Mouse (Mus musculus) liver, embryonic 14.5 days (tissue): ENCODE results near the gene Klhl34. TPM values are rescaled to one million over a fixed set of nuclear protein-coding genes. Genes with fewer than 3 reads are reported as not detected.

Experiments
- ATAC-seq: fragments of 200-750 bp; cut with Nextera tagmentation; 2 replicates; pipeline ENCODE4 v1.8.0; 2017; ENCODE audit warnings: moderate number of reproducible peaks, mild to moderate bottlenecking, moderate library complexity; ENCODE audit not compliant: insufficient read depth
- DNase-seq, 3 experiments: peaks; one replicate each; pipeline ENCODE4 v3.0.0-alpha.2; 2012 to 2013; ENCODE audit warnings: low read depth in 3 of 3, low spot score in 3 of 3
- H3K27ac ChIP-seq: fragments of 300-500 bp; sonication (generic); 2 replicates; pipeline ENCODE4 v1.5.1; 2014; ENCODE audit warnings: moderate library complexity, mild to moderate bottlenecking, control low read depth, inconsistent platforms
- H3K27me3 ChIP-seq: fragments of 300-500 bp; sonication (generic); 2 replicates; pipeline ENCODE4 v1.6.1; 2014; ENCODE audit warnings: mild to moderate bottlenecking, low read length, moderate library complexity; ENCODE audit not compliant: control insufficient read depth, insufficient read depth
- H3K36me3 ChIP-seq: fragments of 300-500 bp; sonication (generic); replicated peaks from 2 replicates; pipeline ENCODE4 v1.6.1; 2014; ENCODE audit warnings: low read depth; ENCODE audit not compliant: control insufficient read depth, insufficient read depth
- H3K4me1 ChIP-seq, 2 experiments: fragments of 200-500 bp in 1 of 2; fragments of 300-500 bp in 1 of 2; sonication (generic) in 1 of 2; replicated peaks; 2 replicates each; pipeline ENCODE4 v1.6.1; 2012 to 2014; ENCODE audit warnings: antibody characterized with exemption in 1 of 2, inconsistent platforms in 1 of 2, low read length in 1 of 2; ENCODE audit not compliant: control insufficient read depth in 2 of 2, insufficient read depth in 2 of 2
- H3K4me2 ChIP-seq: fragments of 300-500 bp; sonication (generic); 2 replicates; pipeline ENCODE4 v1.6.1; 2014; ENCODE audit warnings: low read depth, mild to moderate bottlenecking, control low read depth, moderate library complexity
- H3K4me3 ChIP-seq, 2 experiments: fragments of 200-500 bp in 1 of 2; fragments of 300-500 bp in 1 of 2; sonication (generic) in 1 of 2; 2 replicates each; pipeline ENCODE4 v1.5.1; 2012 to 2014; ENCODE audit warnings: low read depth in 2 of 2, low read length in 2 of 2, mild to moderate bottlenecking in 2 of 2, control low read depth in 1 of 2, inconsistent platforms in 1 of 2, moderate library complexity in 1 of 2; ENCODE audit not compliant: insufficient read depth in 1 of 2
- H3K9ac ChIP-seq: fragments of 300-500 bp; sonication (generic); replicated peaks from 2 replicates; pipeline ENCODE4 v1.6.1; 2014; ENCODE audit warnings: mild to moderate bottlenecking, control low read depth, moderate library complexity
- H3K9me3 ChIP-seq: fragments of 300-500 bp; sonication (generic); 2 replicates; pipeline ENCODE4 v1.6.1; 2016; ENCODE audit warnings: low read length, mixed read lengths; ENCODE audit not compliant: control insufficient read depth
- CTCF ChIP-seq: IDR thresholded peaks from 2 replicates; pipeline ENCODE4 v1.5.1; 2016; ENCODE audit warnings: antibody characterized with exemption, low read depth, control low read depth
- EP300 ChIP-seq: IDR thresholded peaks from 2 replicates; pipeline ENCODE4 v1.6.1; 2016; ENCODE audit warnings: antibody characterized with exemption, low read depth
- WGBS: fragments of 180-500 bp; shearing (Covaris S2); extraction: QIAGEN DNeasy Blood & Tissue Kit; methylation state at CpG from one replicate; pipeline ENCODE4 v1.1.7; 2014; ENCODE audit not compliant: insufficient replicate concordance; 5-methylcytosine and 5-hydroxymethylcytosine counted together
- polyA plus RNA-seq, 2 experiments: library from polyadenylated mRNA; depleted of rRNA in 1 of 2; stranded (reverse) in 1 of 2; unstranded in 1 of 2; fragments of >200 nt; fragmentation: Nextera tagmentation in 1 of 2; extraction: Ambion mirVana in 1 of 2; gene quantifications; 2 replicates each; pipeline versions ENCODE4 v1.2.1 to v1.2.3; 2012 to 2014

Klhl34 gene
- polyA plus RNA-seq (2012; rRNA removed): not detected in 2 replicates
- polyA plus RNA-seq (2014; fragmentation: Nextera tagmentation; extraction: Ambion mirVana): not detected in 2 replicates

DNA sequence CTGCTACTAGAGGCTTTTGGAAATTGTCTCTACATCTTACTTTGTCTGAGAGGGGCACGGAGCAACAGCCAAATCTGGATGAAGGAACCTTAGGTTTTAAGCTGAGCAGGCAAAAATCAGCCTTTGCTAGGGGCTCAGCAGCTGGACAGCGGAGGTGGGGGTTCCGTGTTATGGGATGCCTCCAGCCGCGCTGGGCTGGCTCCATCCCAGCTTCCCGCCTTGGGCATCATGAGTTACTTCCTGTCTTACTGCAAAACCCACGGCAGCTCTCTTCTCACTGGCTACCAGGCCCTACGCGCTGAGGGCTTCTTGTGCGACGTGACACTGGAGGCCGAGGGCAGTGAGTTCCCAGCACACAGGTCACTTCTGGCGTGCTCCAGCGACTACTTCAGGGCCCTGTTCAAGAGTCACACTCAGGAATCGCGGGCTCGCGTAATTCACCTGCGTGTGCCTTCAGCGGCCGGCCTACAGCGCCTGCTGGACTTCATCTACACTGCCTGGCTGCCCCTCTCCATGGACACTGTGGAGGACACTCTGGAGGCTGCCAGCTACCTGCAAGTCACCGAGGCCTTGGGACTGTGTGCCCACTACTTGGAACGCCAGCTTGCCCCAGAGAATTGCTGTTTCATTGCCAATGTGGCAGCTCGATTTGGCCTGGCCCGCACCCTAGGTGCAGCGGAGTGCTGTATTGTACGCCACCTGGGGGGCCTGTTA, at the start of gene Klhl34:
Gene Klhl34 (plus strand): TSS at position 229 of the 714 bp plus-strand sequence.
- no peak within 1 kb of the TSS for H3K4me2 ChIP-seq

DNA sequence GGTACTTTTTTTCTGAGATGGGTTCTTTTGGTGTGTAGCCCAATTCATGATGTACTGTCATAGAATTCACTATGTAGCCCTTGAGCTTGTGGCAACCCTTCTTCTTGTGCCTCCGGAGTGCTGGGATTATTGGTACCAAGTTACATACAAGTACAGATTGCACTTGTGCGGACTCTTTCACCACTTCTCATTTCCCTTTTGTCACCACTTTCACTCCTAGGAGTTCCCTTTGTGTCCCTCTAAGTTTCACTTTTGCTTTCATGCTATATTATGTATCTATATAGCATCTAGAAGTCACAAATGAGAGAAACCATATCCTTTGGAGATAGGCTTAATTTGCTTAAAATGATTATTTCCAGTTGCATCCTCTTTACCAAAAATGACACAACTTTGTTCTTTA, 16.6 kb upstream of the Klhl34 start:
- Histone ChIP-seq H3K9me3 (no peaks in the 10 kb centered on the region), H3K27me3 (no peaks in the 10 kb centered on the region), H3K36me3 (no peaks in the 10 kb centered on the region), H3K4me3 (no peak overlapping the region), H3K4me2 (no peak overlapping the region), H3K4me1 (no peaks in the 10 kb centered on the region), H3K9ac (no peak overlapping the region), H3K27ac (no peak overlapping the region)
- DNase-seq (no peak), ATAC-seq (no peak)
- TF ChIP-seq CTCF (no peak), EP300 (no peak)
- WGBS: 58% methylated on average over 2 of the region's 2 CpGs

More for the DNA sequence above, at the start of gene Klhl34:
- no peak for ATAC-seq
- TF ChIP-seq EP300 (no peak), CTCF (no peak)
- no peak for DNase-seq
- no peak within 1 kb of the TSS for H3K27ac ChIP-seq
- H3K27me3 ChIP-seq: no peaks in the 10 kb centered on the region
- no peaks in the 10 kb centered on the region for H3K9me3 ChIP-seq
- no peaks in the 10 kb centered on the region for H3K4me1 ChIP-seq
- no peaks in the 10 kb centered on the region for H3K36me3 ChIP-seq
- no peak within 1 kb of the TSS for H3K9ac ChIP-seq
- no peak within 1 kb of the TSS for H3K4me3 ChIP-seq
- 32% methylated on average over 28 of the region's 28 CpGs for WGBS

DNA sequence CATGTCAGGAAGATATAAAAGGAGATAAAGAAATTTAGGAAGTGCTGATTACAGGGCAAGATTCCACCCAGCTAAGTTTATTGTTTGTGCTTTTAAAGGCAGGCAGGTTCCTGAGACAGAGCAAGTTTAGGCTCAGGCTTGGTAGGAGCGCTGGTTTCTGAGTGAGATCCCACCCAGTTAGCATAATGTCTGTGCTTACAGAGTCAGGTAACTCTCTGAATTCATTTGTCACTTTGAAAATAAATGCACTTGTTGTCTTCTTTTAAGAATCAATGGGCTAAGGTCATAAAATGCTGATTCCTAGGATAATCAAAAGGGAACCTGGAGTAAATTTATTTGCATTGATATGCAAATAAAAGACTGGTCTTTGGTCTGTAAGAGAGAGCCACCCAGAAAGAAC, 8.5 kb upstream of the Klhl34 start:
- WGBS: 41% methylated on average over 1 of the region's 1 CpGs
- no peak overlapping the region for H3K4me3 ChIP-seq
- H3K9me3 ChIP-seq: no peaks in the 10 kb centered on the region
- H3K9ac ChIP-seq: no peak overlapping the region
- no peaks in the 10 kb centered on the region for H3K36me3 ChIP-seq
- no peak overlapping the region for H3K4me2 ChIP-seq
- no peak for DNase-seq
- H3K4me1 ChIP-seq: no peaks in the 10 kb centered on the region
- no peak overlapping the region for H3K27ac ChIP-seq
- ATAC-seq: no peak
- no peaks in the 10 kb centered on the region for H3K27me3 ChIP-seq
- no peak for TF ChIP-seq CTCF
- TF ChIP-seq EP300: no peak

DNA sequence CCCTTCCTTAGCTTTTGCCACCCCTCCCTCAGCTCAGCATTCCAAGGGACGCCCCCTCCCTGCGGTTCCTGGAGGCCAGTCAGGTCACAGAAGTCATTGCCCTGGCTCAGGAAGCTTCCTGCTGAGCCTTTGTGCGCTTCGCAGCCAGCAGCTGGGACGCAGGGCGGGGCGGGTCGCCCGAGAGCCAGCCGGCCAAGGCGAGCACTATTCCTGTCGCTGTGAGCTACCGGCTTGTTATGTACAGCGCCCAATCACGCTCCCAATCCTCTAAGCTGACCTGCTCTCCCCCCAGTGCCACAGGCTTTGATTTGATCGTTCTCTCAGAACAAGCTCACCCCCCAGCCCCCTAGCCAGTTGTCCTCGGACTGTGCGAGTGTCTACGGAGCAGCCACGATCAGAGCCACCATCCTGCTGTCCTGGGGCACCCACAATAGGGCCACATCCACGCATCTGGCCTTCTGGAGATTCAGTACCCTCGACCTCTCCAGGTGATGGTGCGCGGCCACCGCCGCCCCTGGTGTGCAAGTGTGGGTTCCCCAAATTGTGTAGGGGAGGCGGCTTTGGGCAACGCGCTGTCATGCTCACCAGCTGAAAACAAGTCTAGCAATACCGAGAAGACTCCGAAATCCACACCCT, 546 bp upstream of the Klhl34 start:
- H3K4me2 ChIP-seq: no peak overlapping the region
- no peak overlapping the region for H3K4me3 ChIP-seq
- H3K9ac ChIP-seq: no peak overlapping the region
- TF ChIP-seq CTCF (no peak), EP300 (no peak)
- WGBS: 11% methylated on average over 31 of the region's 31 CpGs
- no peaks in the 10 kb centered on the region for H3K36me3 ChIP-seq
- H3K27ac ChIP-seq: no peak overlapping the region
- no peaks in the 10 kb centered on the region for H3K27me3 ChIP-seq
- no peaks in the 10 kb centered on the region for H3K9me3 ChIP-seq
- H3K4me1 ChIP-seq: no peaks in the 10 kb centered on the region
- no peak for ATAC-seq
- DNase-seq: no peak

- 65% methylated on average over 13 of the region's 13 CpGs for WGBS
Measured at GRCm38 (mm10) chrX:157818921-157819260, 656 bp downstream of the Klhl34 start.

More at GRCm38 (mm10) chrX:157818921-157819260, 656 bp downstream of the Klhl34 start:
- H3K4me1 ChIP-seq: no peaks in the 10 kb centered on the region
- no peaks in the 10 kb centered on the region for H3K27me3 ChIP-seq
- H3K27ac ChIP-seq: no peak overlapping the region
- H3K36me3 ChIP-seq: no peaks in the 10 kb centered on the region
- no peak overlapping the region for H3K9ac ChIP-seq
- no peak for ATAC-seq
- no peak overlapping the region for H3K4me2 ChIP-seq
- no peak overlapping the region for H3K4me3 ChIP-seq
- no peak for DNase-seq
- TF ChIP-seq EP300 (no peak), CTCF (no peak)
- no peaks in the 10 kb centered on the region for H3K9me3 ChIP-seq
